Mouse (Mus musculus): ENCODE results near the gene Map3k1.
"Not testable (repeated sequence)": the region's sequence is repeated elsewhere in the genome, so short reads cannot be mapped to it uniquely, and the experiment has no call there.

Gene Map3k1

GRCm38 (mm10) chr13:111741991-111742615 is 66.7 kb downstream of the Map3k1 start:
- DNase-seq (ENCODE audit: low read depth) = peak; percentile 83

GRCm38 (mm10) chr13:111741204-111741990 is 67.4 kb downstream of the Map3k1 start:
- DNase-seq (ENCODE audit: low read depth) = no peak

GRCm38 (mm10) chr13:111726898-111727297 is 81.9 kb downstream of the Map3k1 start:
- no peak for DNase-seq (ENCODE audit: low read depth)

GRCm38 (mm10) chr13:111725165-111726077 is 83.4 kb downstream of the Map3k1 start:
- DNase-seq (ENCODE audit: low read depth) = peak; percentile 97

GRCm38 (mm10) chr13:111724811-111725164 is 84.0 kb downstream of the Map3k1 start:
- DNase-seq (ENCODE audit: low read depth) = no peak

GRCm38 (mm10) chr13:111719726-111720125 is 89.1 kb downstream of the Map3k1 start:
- no peak for DNase-seq (ENCODE audit: low read depth)

GRCm38 (mm10) chr13:111710531-111710930 is 98.3 kb downstream of the Map3k1 start:
- no peak for DNase-seq (ENCODE audit: low read depth)

GRCm38 (mm10) chr13:111703952-111704351 is 104.8 kb downstream of the Map3k1 start:
- DNase-seq (ENCODE audit: low read depth) = not testable (repeated sequence)

GRCm38 (mm10) chr13:111703396-111703795 is 105.4 kb downstream of the Map3k1 start:
- DNase-seq (ENCODE audit: low read depth) = no peak
